Mouse (Mus musculus): ENCODE measurements around the gene Tmem181a.
A peak's percentile ranks its signal among the peaks of the same experiment; 100 is the strongest.
"Not testable (repeated sequence)": the region's sequence is repeated elsewhere in the genome, so short reads cannot be mapped to it uniquely, and the experiment has no call there.

Gene Tmem181a

GRCm38 (mm10) chr17:6305656-6306270, 49.1 kb downstream of the Tmem181a start:
- DNase-seq (ENCODE audit: low spot score in 2 of 2) = peak in 1 of 2 experiments; percentile 62

- peak in 1 of 2 experiments; percentile 51 for DNase-seq (ENCODE audit: low spot score in 2 of 2)
Observed at GRCm38 (mm10) chr17:6306503-6306902, 49.8 kb downstream of the Tmem181a start.

DNA sequence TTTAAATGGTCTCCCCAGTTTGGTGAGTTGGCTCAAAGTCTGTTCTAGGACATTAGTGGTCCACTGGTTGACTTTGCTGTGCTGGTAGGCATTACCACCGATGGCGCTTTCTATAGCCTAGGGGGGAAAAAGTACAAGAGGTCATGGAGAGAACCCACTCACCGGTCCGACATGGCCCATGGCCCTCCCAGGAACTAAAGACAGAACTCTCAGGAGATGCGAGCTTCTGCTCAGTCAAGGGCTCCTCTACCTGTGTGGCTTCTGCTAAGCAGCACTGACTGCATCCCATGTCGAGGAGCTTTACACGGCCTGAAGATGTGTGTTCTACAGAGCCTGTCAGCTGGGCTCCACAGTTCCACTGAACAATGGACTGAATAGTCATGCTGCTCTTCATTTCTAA, 55.1 kb downstream of the Tmem181a start:
- peak in 1 of 2 experiments; percentile 62 for DNase-seq (ENCODE audit: low spot score in 2 of 2)

- not testable (repeated sequence) for DNase-seq (ENCODE audit: low spot score in 2 of 2)
Observed at GRCm38 (mm10) chr17:6312755-6313154, 56.1 kb downstream of the Tmem181a start.

- DNase-seq (ENCODE audit: low spot score in 2 of 2) = peak in 1 of 2 experiments; percentile 70
Observed at GRCm38 (mm10) chr17:6314493-6314892, 57.8 kb downstream of the Tmem181a start.

DNA sequence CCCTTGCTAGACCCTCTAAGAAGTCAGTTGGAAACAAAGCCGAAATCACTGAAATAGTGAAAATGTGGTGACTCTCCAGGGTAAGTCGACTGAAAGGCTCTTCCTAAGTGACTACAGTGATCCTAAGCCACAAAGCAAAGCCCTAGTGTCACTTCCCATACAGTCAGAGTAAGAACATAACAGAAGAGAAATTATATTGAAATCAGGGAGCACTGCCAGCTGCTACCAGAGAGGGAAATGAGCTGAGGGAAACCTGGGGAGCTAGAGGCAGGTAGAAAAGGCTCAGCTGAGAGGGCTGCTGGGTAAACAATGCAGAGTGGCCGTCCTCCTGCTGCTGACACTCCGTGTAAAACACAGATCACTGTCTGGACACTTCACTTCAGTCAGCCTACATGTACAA, 59.0 kb downstream of the Tmem181a start:
- not testable (repeated sequence) for DNase-seq (ENCODE audit: low spot score in 2 of 2)

DNA sequence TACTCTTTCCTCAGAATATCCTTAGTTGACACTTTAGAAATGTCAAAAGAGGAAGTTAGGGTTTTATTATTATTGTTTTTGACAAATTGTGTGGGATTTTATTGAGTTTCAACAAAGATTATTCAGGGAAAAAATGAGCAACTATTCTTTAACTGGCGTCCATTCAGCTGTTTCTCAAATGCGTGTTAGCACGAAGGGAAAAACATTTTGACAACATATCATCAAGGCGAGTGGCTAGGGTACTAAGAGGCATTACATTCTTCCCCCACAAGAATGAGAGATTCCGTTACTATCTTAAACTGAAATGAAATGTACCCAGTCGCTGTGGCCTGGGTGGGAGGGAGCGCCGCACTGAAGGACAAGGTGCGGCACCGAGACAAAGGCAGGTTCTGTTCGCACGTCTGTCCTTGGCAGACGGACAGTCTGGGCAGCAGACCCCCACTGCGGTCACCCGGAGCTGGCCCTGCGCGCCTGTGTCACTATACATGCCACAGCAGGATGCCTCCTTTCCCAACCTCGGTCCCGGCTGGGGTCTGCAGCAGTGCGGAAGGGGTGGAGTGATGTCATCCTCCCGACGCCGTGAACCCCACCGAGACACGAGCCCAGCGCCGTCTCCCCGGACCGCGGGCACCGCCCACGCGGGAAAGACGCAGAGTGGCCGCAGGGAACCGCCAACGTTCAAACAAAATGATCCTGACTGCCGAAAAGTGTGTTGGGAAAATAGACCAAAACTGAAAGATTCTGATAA, 59.9 kb downstream of the Tmem181a start:
- DNase-seq (ENCODE audit: low spot score in 2 of 2) = peak; percentile 72 to 87

DNA sequence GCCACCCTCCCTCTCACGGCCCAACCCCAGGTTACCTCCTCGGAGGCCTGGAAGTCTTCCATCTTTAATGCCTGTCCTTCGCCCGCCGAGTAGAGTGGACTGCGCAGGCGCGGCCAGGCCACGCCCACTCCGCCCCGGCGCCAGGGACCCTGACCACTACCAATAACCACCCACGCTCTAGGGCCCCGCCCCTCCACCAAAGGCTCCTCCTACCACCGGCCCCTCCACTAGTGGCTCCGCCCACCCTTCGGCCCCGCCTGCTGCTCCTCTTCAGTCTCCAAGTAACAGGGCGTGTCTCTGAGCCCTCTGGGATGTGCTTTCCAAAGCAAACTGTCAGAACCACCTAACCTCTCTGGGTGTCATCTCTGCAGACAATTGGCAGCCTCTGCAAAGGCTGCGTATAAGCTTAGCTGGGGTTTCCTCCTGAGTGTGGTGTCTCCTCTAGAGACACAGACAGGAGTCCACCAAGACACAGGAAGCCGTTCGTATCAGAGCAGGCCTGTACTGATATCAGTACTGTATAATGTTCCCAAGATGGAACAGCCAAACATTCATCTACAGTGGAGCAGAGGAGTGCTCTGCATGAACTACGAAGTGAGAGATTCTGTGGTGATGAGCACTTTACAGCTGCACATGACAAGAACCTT, 60.8 kb downstream of the Tmem181a start, which contains the start of gene Dynlt1a:
Gene Dynlt1a, minus strand, starts transcription at position 162 of the 647 bp plus-strand sequence.
- DNase-seq (ENCODE audit: low spot score in 2 of 2) = peak; percentile 100

- DNase-seq (ENCODE audit: low spot score in 2 of 2) = not testable (repeated sequence)
Observed at GRCm38 (mm10) chr17:6321081-6321777, 64.6 kb downstream of the Tmem181a start.

DNA sequence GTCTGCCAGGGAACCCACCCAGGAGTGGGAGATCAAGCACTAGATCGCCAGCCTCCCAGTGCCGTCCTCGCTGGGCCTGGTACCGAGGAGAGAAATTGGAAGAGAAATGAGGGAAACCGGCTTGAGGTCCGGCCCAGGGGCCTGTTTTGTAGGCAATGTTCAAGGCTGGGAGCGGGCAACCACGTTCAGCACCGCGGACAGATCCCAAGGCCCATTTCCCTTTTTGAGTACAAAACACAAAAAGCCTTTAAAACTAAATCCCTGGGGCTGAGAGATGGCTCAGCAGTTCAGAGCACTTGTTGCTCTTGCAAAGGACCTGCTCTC, 65.1 kb downstream of the Tmem181a start:
- not testable (repeated sequence) for DNase-seq (ENCODE audit: low spot score in 2 of 2)

DNA sequence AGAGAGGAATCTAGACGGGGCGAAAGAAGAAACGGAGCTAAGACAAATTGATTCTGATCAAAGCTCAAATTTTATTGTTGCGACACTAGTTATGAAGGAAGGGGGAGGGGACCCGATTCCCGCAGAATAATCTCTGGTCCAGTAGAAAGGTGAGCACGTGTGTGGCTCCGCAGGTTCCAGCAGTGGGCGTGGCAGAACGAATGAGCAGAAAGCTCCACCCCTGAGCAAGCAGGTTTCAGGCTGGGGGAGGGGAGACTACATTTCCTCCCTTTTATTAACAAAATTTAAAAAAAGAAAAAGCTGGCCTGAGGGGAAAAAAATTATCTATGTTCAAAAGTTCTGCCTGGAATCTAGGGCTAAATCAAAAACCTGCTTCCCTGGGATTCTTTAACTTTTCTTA, 68.4 kb downstream of the Tmem181a start:
- peak in 1 of 2 experiments; percentile 50 for DNase-seq (ENCODE audit: low spot score in 2 of 2)

DNA sequence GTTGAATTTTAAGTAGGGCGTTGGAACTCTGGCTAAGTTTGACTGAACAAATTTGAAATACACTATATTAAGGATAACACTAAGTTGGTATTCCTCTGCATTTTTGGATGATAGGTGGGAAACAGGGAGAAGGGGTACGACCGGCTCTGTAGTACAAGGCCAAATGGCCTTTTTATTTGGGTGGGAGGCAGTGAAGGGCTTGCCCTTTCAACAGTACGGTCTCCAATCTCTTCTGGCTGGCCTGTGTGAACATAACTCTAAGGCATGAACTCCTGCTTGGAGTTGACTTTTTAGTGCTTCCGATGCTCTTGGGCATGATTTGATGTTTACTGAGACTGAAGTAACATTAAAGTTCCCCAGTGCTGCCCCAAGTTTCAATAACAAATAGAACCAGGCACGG, 68.9 kb downstream of the Tmem181a start:
- DNase-seq (ENCODE audit: low spot score in 2 of 2) = peak; percentile 12 to 58

- DNase-seq (ENCODE audit: low spot score in 2 of 2) = peak in 1 of 2 experiments; percentile 52
Observed at GRCm38 (mm10) chr17:6327554-6327953, 70.9 kb downstream of the Tmem181a start.

DNA sequence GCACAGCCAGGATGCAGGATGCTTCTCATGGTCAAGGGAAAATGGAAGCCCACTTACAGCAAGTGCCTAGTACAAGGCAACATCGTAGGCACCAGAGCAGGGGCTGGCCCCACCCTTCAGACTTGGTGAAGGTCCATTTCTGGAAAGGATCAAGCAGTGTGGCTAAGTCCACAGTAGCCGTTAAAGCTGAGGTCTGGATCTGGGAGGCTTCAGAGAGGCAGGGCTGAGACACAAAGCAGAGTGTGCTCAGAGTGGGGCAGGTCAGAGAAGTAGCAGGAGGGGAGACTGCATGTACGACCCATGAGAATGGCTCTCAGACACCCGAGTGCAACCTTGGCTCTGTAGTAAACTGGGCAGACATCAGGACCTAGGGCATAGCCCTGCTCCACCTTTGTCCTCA, 72.3 kb downstream of the Tmem181a start:
- peak in 1 of 2 experiments; percentile 55 for DNase-seq (ENCODE audit: low spot score in 2 of 2)

DNA sequence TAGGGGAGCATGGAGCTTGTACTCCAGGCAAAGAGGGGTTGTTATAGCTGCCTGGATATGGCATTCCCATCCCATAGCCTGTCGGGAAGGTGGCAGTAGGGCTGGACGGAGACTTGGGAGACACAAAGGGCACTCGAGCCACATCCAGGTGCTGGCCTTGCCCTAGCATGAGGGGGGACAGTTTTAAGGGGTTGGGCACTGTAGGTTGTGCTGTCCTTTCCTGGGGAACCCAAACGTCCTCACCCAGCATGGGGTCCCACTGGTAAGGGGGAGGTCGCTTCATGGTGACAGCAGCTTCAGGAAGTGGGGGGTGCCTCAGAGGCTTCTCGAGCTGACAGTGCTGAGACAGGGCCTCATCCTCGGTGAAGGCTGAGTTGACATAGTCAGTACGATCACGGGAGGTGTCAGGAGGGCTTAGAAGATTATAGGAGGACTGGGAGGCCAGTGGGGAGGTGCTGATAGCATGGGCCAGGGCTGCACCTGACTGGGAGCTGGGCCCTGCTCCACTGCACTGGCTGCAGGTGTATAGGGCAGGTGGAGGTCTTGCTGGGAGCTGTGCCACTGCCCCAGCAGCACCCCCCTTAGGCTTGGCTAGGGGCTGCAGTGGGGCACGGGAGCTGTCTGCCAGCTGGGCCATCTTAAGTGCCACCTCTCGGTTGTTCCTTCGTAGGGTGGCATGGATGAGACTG, 86.1 kb downstream of the Tmem181a start:
- DNase-seq (ENCODE audit: low spot score in 2 of 2) = not testable (repeated sequence)

DNA sequence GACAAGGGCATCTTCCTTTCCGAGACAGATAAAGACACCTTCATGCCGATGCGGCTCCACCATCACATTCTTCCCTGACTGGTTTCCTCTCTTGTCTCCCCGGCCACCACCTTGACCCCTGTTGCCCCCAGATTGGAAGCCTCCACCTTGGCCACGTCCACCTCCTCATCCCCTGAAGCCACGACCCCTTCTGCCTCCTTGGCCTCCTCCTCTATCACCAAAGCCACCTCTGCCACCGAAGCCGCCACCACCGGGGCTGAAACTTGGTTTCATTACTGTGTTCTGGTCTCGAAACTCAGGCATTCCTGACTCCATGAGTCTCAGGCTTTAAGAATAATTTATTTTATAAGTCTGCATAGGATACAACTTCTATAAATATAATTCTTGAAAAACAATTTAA, 98.6 kb downstream of the Tmem181a start:
- DNase-seq (ENCODE audit: low spot score in 2 of 2) = peak; percentile 13 to 64
